Comparison of ENCODE assay signal across 7 mouse cellular contexts in the genomic region with DNA sequence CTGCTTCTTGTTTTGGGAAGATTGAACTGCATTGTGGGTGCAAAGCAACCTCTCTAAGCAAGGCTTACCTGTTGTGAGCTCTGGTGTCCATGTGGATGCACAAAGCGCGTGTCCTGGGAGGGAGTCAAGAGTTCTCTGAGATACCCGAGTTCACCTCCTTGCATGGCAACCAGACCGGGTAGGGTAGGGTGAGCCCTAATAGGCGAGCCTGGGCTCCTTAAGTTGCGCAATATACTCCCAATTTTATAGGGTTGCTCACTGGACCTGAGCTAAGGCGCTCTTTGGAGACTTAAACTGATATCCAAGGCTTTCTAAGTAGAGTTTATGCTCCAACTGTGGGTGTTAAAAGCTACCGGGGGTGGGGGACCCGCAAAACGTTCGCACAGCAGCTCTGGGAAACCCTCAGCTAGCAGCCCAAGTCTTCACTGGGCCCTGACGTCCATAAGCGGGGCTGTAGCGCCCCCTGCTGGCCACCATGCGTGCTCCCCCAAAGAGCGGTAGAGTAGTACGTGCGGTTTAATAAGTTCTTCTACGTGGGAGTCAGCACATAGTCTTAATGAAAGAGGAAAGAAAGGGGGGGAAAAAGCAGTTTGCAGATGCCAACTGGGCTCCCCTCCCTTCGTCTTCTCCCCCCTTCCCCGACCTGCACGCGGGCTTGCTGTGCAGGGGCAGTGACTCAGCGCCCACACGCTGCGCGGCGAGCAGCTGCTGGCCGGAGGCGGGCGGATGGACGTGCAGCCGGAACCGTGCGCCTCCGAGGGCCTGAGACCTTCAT. TPM values are rescaled to one million over a fixed set of nuclear protein-coding genes. Genes with fewer than 3 reads are reported as not detected.
DNase-seq lines count a peak whose midpoint lies in the region; ATAC-seq and TF ChIP-seq lines count a peak whose summit lies in the region.

No protein-coding gene starts in this region.

- H3K9me3 ChIP-seq in intestine, postnatal 0 days (ENCODE audit: control insufficient read depth), result no peaks in the 10 kb centered on the region
- no peaks in the 10 kb centered on the region for H3K9me3 ChIP-seq in limb, embryonic 10.5 days (replicated peaks)
- no peaks in the 10 kb centered on the region for H3K9me3 ChIP-seq in midbrain, embryonic 13.5 days

- H3K4me1 ChIP-seq in intestine, postnatal 0 days (replicated peaks; ENCODE audit: control insufficient read depth, insufficient read depth, low read length), result peaks cover 22% of the 10 kb centered on the region; the same call in 1 of the 2 replicates
- peaks cover 52% of the 10 kb centered on the region for H3K4me1 ChIP-seq in limb, embryonic 10.5 days
- peaks cover 41% of the 10 kb centered on the region for H3K4me1 ChIP-seq in midbrain, embryonic 13.5 days (replicated peaks)
- peaks cover 21% of the 10 kb centered on the region for H3K4me1 ChIP-seq in small intestine, adult 2 months (ENCODE audit: control insufficient read depth, insufficient read depth, insufficient read length, low read length)

- ATAC-seq in intestine, postnatal 0 days, result peak; percentile 77
- peak; percentile 90 for ATAC-seq in midbrain, embryonic 13.5 days

- TF ChIP-seq CTCF in intestine, postnatal 0 days (IDR thresholded peaks at IDR 0.05; ENCODE audit: low read depth), result peak; percentile 97
- TF ChIP-seq CTCF in small intestine, adult 2 months (IDR thresholded peaks at IDR 0.05; ENCODE audit: extremely low read depth, insufficient read length, insufficient replicate concordance, low read depth, low read length), result peak; percentile 99

- H3K9ac ChIP-seq in intestine, postnatal 0 days (ENCODE audit: low read depth, low read length), result peak overlapping the region; percentile 34
- H3K9ac ChIP-seq in midbrain, embryonic 13.5 days (replicated peaks), result peak overlapping the region; percentile 50

- 5% methylated on average over 33 of the region's 36 CpGs for WGBS in intestine, postnatal 0 days
- WGBS in limb, embryonic 10.5 days, result 1% methylated on average over 36 of the region's 36 CpGs
- 1% methylated on average over 36 of the region's 36 CpGs for WGBS in midbrain, embryonic 13.5 days
- 3% methylated on average over 36 of the region's 36 CpGs for WGBS in small intestine, adult 2 months

- H3K36me3 ChIP-seq in intestine, postnatal 0 days (ENCODE audit: control insufficient read depth, insufficient read depth), result no peaks in the 10 kb centered on the region
- no peaks in the 10 kb centered on the region for H3K36me3 ChIP-seq in limb, embryonic 10.5 days
- H3K36me3 ChIP-seq in midbrain, embryonic 13.5 days, result no peaks in the 10 kb centered on the region
- no peaks in the 10 kb centered on the region for H3K36me3 ChIP-seq in small intestine, adult 2 months (ENCODE audit: control insufficient read depth, insufficient read depth, low read length)

- peak overlapping the region; percentile 53 for H3K4me3 ChIP-seq in intestine, postnatal 0 days (ENCODE audit: low read depth, low read length)
- peak overlapping the region; percentile 59 for H3K4me3 ChIP-seq in limb, embryonic 10.5 days
- H3K4me3 ChIP-seq in midbrain, embryonic 13.5 days (replicated peaks), result peak overlapping the region; percentile 45
- peak overlapping the region; percentile 68 for H3K4me3 ChIP-seq in small intestine, adult 2 months (ENCODE audit: low read depth, low read length)

- peak overlapping the region; percentile 96 for H3K4me2 ChIP-seq in intestine, postnatal 0 days (replicated peaks; ENCODE audit: low read depth)
- H3K4me2 ChIP-seq in midbrain, embryonic 13.5 days (replicated peaks), result peak overlapping the region; percentile 64

- peaks cover 16% of the 10 kb centered on the region; the same call in 1 of the 2 replicates for H3K27me3 ChIP-seq in intestine, postnatal 0 days (replicated peaks; ENCODE audit: control insufficient read depth, insufficient read depth, low read length)
- peaks cover 73% of the 10 kb centered on the region for H3K27me3 ChIP-seq in limb, embryonic 10.5 days (ENCODE audit: low read depth, poor library complexity, severe bottlenecking)
- peaks cover 70% of the 10 kb centered on the region for H3K27me3 ChIP-seq in midbrain, embryonic 13.5 days
- peaks cover 18% of the 10 kb centered on the region for H3K27me3 ChIP-seq in small intestine, adult 2 months (ENCODE audit: control insufficient read depth, insufficient read depth, low read length)

- H3K27ac ChIP-seq in intestine, postnatal 0 days (ENCODE audit: low read depth, low read length), result no peak overlapping the region; the same call in 1 of the 2 replicates
- peak overlapping the region; percentile 82 for H3K27ac ChIP-seq in limb, embryonic 10.5 days
- no peak overlapping the region for H3K27ac ChIP-seq in midbrain, embryonic 13.5 days
- H3K27ac ChIP-seq in small intestine, adult 2 months (ENCODE audit: insufficient read depth, low read depth, low read length), result no peak overlapping the region

- TF ChIP-seq POLR2A in small intestine, adult 2 months (IDR thresholded peaks at IDR 0.05; ENCODE audit: low read depth, low read length), result no peak

- peak; percentile 88 for DNase-seq in adrenal gland, adult 2 months
- peak; percentile 94 for DNase-seq in embryo, embryonic 10.5 days (ENCODE audit: low spot score)
- DNase-seq in gastrocnemius, postnatal 4 days (ENCODE audit: low spot score in 2 of 2), result peak; percentile 79 to 86
- peak; percentile 95 for DNase-seq in limb, embryonic 10.5 days (ENCODE audit: low spot score)

RNA-seq across cellular contexts. Expression of gene Adm, which starts 2.6 kb away (rescaled TPM):
- 10 to 100 TPM; 12.0 to 31.5 TPM for total RNA-seq in adrenal gland, adult 2 months (2021)
- polyA plus RNA-seq in adrenal gland, adult 2 months (2012; rRNA removed), result 11.7 and 25.1 TPM in 2 replicates
- total RNA-seq in gastrocnemius, postnatal 4 days (2021), result 10 to 100 TPM in 1 of 2 experiments, 1 to 10 TPM in 1; 8.5 to 11.4 TPM
- polyA plus RNA-seq in intestine, postnatal 0 days (2015; fragmentation: Nextera tagmentation; extraction: Ambion mirVana), result 3.2 and 3.3 TPM in 2 replicates
- 1.3 and 1.6 TPM in 2 replicates for polyA plus RNA-seq in limb, embryonic 10.5 days (2016; fragmentation: Nextera tagmentation; extraction: Ambion mirVana)
- 4.5 TPM in 2 replicates for polyA plus RNA-seq in midbrain, embryonic 13.5 days (2015; fragmentation: Nextera tagmentation; extraction: Ambion mirVana)
- 2.8 and 3.4 TPM in 2 replicates for polyA plus RNA-seq in small intestine, adult 2 months (2012; rRNA removed)

RNA-seq across cellular contexts. Expression of gene Sbf2, which starts 15.4 kb away (rescaled TPM):
- 10 to 100 TPM; 42.6 to 43.8 TPM for total RNA-seq in adrenal gland, adult 2 months (2021)
- polyA plus RNA-seq in adrenal gland, adult 2 months (2012; rRNA removed), result 7.3 and 8.0 TPM in 2 replicates
- total RNA-seq in gastrocnemius, postnatal 4 days (2021), result 10 to 100 TPM; 50.2 to 55.3 TPM
- polyA plus RNA-seq in intestine, postnatal 0 days (2015; fragmentation: Nextera tagmentation; extraction: Ambion mirVana), result 17.9 and 19.3 TPM in 2 replicates
- 26.8 and 28.7 TPM in 2 replicates for polyA plus RNA-seq in limb, embryonic 10.5 days (2016; fragmentation: Nextera tagmentation; extraction: Ambion mirVana)
- 57.6 and 63.2 TPM in 2 replicates for polyA plus RNA-seq in midbrain, embryonic 13.5 days (2015; fragmentation: Nextera tagmentation; extraction: Ambion mirVana)
- polyA plus RNA-seq in small intestine, adult 2 months (2012; rRNA removed), result 5.4 and 13.7 TPM in 2 replicates
